Mouse (Mus musculus) neural tube, embryonic 14.5 days (tissue): ENCODE results near the gene Tgfbr3l. TPM values are rescaled to one million over a fixed set of nuclear protein-coding genes. Genes with fewer than 3 reads are reported as not detected.

Experiments used
- ATAC-seq: fragments of 200-750 bp; cut with Nextera tagmentation; 2 replicates; pipeline ENCODE4 v1.8.0; 2017; ENCODE audit warnings: low read depth, mild to moderate bottlenecking, moderate TSS enrichment, moderate library complexity
- H3K27ac ChIP-seq: fragments of 300-500 bp; sonication (generic); 2 replicates; pipeline ENCODE4 v1.5.1; 2014; ENCODE audit warnings: low read depth, mild to moderate bottlenecking, control low read depth, low read length, moderate library complexity, mixed read lengths
- H3K27me3 ChIP-seq: fragments of 300-500 bp; sonication (generic); 2 replicates; pipeline ENCODE4 v1.6.1; 2014; ENCODE audit warnings: low read length; ENCODE audit not compliant: control insufficient read depth, insufficient read depth
- H3K36me3 ChIP-seq: fragments of 300-500 bp; sonication (generic); 2 replicates; pipeline ENCODE4 v1.6.1; 2014; ENCODE audit warnings: low read length, mixed read lengths; ENCODE audit not compliant: control insufficient read depth, insufficient read depth
- H3K4me1 ChIP-seq: fragments of 300-500 bp; sonication (generic); 2 replicates; pipeline ENCODE4 v1.6.1; 2014; ENCODE audit warnings: low read length; ENCODE audit not compliant: control insufficient read depth, insufficient read depth
- H3K4me2 ChIP-seq: fragments of 300-500 bp; sonication (generic); 2 replicates; pipeline ENCODE4 v1.6.1; 2014; ENCODE audit warnings: mild to moderate bottlenecking, low read depth, low read length, control low read depth
- H3K4me3 ChIP-seq: fragments of 300-500 bp; sonication (generic); 2 replicates; pipeline ENCODE4 v1.5.1; 2014; ENCODE audit warnings: low read depth, low read length, control low read depth, mixed read lengths
- H3K9ac ChIP-seq: fragments of 300-500 bp; sonication (generic); replicated peaks from 2 replicates; pipeline ENCODE4 v1.6.1; 2014; ENCODE audit warnings: low read depth, mild to moderate bottlenecking, control low read depth, low read length, mixed read lengths
- H3K9me3 ChIP-seq: fragments of 300-500 bp; sonication (generic); 2 replicates; pipeline ENCODE4 v1.6.1; 2016; ENCODE audit warnings: low read length; ENCODE audit not compliant: control insufficient read depth
- WGBS: fragments of 180-500 bp; shearing (Covaris S2); extraction: QIAGEN DNeasy Blood & Tissue Kit; methylation state at CpG from one replicate; pipeline ENCODE4 v1.1.7; 2014; 5-methylcytosine and 5-hydroxymethylcytosine counted together
- polyA plus RNA-seq: library from polyadenylated mRNA; unstranded; fragments of >200 nt; fragmentation: Nextera tagmentation; extraction: Ambion mirVana; gene quantifications from 2 replicates; pipeline ENCODE4 v1.2.1, GENCODE M21; 2014

The Tgfbr3l gene
- polyA plus RNA-seq, 1 experiment from 2014 or later, result 4.2 TPM

DNA sequence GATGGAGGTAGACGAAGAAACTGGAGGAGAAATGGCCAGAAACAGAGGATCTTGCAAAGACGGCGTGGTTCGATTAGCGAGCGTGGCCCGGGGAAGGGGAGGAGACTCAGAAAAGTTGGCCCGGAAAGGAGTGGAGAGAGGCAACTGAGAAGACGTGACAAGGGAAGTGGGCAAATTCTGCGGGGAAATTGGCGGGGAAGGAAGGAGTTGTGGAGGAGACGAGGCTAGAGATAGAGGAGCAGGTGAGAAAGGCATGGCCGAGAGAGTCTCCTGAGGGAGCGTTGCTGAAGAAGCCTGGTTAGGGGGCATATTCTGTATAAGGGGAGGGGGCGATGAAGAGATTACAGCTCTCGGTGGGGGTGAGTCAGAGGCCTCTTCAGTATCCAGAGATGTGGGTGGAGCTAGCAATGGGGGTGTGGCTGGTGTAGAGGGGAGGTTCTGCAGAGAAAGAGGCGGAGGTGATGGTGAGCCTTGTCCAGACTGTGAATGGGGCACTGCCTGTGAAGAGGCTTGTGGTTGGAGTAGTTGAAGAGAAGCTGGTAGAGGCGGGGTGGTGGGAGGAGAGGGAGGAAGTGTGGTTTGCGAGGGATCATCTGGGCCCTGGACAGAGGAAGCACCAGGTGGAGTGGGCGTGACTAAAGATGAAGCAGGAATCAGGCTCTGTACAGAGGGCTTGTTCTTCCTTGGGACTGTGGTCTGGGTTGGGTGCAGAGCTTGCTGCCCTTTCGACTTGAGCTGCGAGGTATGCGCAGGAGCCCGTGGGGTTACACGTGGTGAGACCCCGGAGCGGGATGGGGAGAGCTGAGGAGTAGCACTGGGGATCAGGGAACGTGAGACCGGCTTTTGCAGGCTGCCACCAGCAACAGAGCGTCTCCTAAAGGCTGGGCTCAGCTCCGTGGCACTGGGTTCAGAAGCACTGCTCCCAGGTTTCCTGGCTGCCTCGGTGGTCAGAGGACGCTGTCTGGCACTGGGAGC, 33.7 kb upstream of the Tgfbr3l start:
- H3K36me3 ChIP-seq, result peaks cover 21% of the 10 kb centered on the region; the same call in 1 of the 2 replicates
- peak overlapping the region; percentile 73 for H3K4me3 ChIP-seq
- no peaks in the 10 kb centered on the region for H3K9me3 ChIP-seq
- no peak overlapping the region for H3K27ac ChIP-seq
- peak overlapping the region; percentile 94 for H3K4me2 ChIP-seq
- H3K27me3 ChIP-seq, result no peaks in the 10 kb centered on the region
- no peak for ATAC-seq
- H3K4me1 ChIP-seq, result peaks cover 33% of the 10 kb centered on the region
- 0 out of 2 replicates have a peak overlapping the region, but pooled peaks have one; percentile 39 for H3K9ac ChIP-seq
- WGBS, result 12% methylated on average over 33 of the region's 33 CpGs

DNA sequence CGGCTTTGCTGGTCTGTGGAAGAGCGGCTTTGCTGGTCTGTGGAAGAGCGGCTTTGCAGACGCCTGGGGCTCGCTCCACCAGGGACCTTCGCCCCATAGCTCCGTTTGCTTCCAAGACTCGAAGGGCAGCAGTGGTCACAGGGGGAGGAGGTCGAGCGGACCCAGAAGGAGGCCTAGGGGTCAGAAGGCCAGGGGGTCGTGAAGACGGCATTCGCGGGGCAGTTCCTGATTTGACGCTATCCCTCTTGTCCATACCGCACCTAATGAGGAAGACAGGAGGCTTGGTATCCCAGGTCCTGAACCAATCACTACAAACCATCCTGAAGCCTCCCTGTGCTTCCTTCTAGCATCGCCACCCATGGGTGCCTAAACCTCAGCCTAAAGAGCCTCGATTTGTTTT, 31.7 kb upstream of the Tgfbr3l start:
- Histone ChIP-seq H3K9ac (peak overlapping the region; percentile 95), H3K27ac (peak overlapping the region; percentile 94), H3K4me2 (peak overlapping the region; percentile 94), H3K27me3 (no peaks in the 10 kb centered on the region), H3K4me1 (peaks cover 33% of the 10 kb centered on the region), H3K36me3 (peaks cover 11% of the 10 kb centered on the region; the same call in 1 of the 2 replicates), H3K9me3 (no peaks in the 10 kb centered on the region), H3K4me3 (peak overlapping the region; percentile 73)
- 3% methylated on average over 18 of the region's 18 CpGs for WGBS
- ATAC-seq, result no peak; the same call in none of the 2 replicates

DNA sequence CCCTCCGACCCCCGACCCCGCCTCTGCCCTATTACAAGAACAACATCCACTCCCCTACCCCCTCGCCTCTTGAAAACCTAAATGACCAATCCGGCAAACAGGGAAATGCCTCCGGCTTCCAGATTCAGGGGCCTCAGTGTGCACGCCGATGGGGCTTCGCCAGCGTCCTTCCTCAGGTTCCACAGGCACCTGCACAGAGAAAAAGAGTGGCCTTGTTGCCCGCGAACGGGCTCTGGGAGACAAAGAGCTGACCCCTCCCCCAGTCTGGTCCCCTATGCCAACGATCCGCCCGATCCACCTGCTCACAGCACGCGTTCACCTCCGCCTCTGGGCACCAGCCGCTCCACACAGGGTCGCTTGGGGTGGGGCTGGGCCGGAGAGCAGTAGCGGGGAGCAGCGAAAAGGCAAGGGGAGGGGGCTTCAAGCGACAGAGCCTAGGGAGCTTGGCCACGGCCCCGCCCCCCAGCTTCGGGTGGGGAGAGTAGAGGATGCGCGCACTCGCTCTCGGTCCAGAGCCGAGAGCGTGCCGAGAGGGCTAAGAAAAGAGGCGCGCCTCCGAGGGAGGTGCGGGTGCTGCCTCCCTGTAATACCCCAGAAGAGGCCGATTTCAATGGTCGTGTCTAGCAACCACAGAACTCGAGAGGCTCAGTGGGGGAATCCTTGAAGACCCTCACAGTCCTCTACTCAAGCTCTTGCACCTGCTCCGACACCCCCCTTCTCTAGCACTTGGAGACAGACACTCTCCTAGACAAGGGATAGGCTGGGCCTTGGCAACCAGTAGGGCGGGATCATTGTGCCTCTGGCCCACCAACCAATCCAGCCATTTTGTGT, 31.0 kb upstream of the Tgfbr3l start, which contains the start of gene Prr36:
Gene Prr36 (minus strand): TSS at position 669 of the 831 bp plus-strand sequence.
- H3K4me1 ChIP-seq, result peaks cover 33% of the 10 kb centered on the region
- peak within 1 kb of the TSS; percentile 94 for H3K27ac ChIP-seq
- WGBS, result under 1% methylated on average over 44 of the region's 44 CpGs
- H3K4me3 ChIP-seq, result peak within 1 kb of the TSS; percentile 73
- peaks cover 11% of the 10 kb centered on the region; the same call in 1 of the 2 replicates for H3K36me3 ChIP-seq
- peak; percentile 92 for ATAC-seq
- H3K9me3 ChIP-seq, result no peaks in the 10 kb centered on the region
- peak within 1 kb of the TSS; percentile 94 for H3K4me2 ChIP-seq
- H3K9ac ChIP-seq, result peak within 1 kb of the TSS; percentile 95
- H3K27me3 ChIP-seq, result no peaks in the 10 kb centered on the region

DNA sequence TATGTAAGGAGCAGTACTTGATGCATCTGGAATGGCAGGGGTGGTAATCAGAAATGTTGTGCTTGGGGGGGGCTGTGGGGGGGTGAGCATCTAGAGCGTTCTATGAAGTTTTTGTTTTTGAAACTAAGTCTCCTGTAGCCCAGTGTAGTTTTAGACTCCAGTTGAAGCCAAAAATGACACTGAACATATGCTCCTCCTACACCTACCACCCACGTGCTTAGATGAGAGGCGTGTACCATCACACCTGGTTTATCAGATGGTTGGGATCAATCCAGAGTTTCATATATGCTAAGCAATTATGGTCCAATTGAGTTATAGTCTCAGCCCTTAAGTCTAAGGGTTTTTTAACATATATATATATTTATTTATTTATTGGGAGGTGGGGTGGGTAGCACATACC, 28.4 kb upstream of the Tgfbr3l start:
- Histone ChIP-seq H3K36me3 (peaks cover 5% of the 10 kb centered on the region; the same call in 1 of the 2 replicates), H3K4me3 (no peak overlapping the region), H3K4me1 (peaks cover 12% of the 10 kb centered on the region), H3K9me3 (no peaks in the 10 kb centered on the region), H3K4me2 (no peak overlapping the region), H3K9ac (no peak overlapping the region), H3K27ac (no peak overlapping the region), H3K27me3 (no peaks in the 10 kb centered on the region)
- WGBS, result 93% methylated on average over 3 of the region's 3 CpGs
- ATAC-seq, result no peak

DNA sequence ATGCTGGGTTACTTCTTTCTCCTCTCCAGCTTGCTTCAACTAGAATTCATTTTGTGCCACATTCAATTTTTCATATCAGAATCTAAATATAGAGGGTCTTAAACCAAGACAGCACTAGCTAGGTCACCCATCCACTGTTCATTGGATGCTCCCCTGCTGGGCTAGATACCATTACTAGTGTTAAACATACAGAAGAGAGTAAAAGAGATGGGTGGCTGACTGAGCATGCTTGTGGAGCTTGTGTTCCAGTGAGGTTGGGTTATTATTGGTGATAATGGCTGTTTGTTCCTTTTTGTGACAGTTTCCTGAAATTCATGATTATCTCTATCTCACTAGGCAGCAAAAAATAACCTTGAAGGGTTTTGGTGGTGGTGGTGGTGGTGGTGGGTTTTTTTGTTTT, 26.0 kb upstream of the Tgfbr3l start:
- H3K27ac ChIP-seq, result no peak overlapping the region
- H3K27me3 ChIP-seq, result no peaks in the 10 kb centered on the region
- no peaks in the 10 kb centered on the region for H3K4me1 ChIP-seq
- no peak overlapping the region for H3K4me3 ChIP-seq
- H3K4me2 ChIP-seq, result no peak overlapping the region
- H3K9me3 ChIP-seq, result no peaks in the 10 kb centered on the region
- no peaks in the 10 kb centered on the region for H3K36me3 ChIP-seq
- no peak for ATAC-seq
- H3K9ac ChIP-seq, result no peak overlapping the region

DNA sequence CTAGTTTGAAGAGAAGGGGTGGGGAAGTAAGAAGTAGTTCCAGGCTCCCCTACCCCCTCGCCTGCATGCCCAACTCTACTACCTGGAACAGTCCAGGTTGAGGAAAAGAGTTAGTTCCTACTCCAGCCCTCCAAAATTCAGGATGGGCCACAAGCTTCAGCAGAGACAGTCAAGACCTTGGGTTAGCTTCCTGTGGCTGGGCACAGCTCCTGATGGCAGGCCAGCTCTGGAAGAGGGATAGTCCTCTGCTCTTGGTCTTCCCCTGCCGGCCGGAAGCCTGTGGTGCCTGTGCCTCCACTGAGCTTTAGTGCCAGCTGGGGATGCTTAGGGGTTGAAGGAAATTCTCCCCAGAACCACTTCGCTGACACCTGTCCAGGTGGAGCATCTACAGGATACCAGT, 21.7 kb upstream of the Tgfbr3l start:
- WGBS, result 22% methylated on average over 4 of the region's 4 CpGs
- no peak for ATAC-seq
- H3K4me3 ChIP-seq, result no peak overlapping the region
- H3K4me1 ChIP-seq, result no peaks in the 10 kb centered on the region
- H3K4me2 ChIP-seq, result peak overlapping the region; percentile 9; the same call in 1 of the 2 replicates
- H3K9ac ChIP-seq, result no peak overlapping the region
- no peak overlapping the region for H3K27ac ChIP-seq
- H3K27me3 ChIP-seq, result 0 out of 2 replicates have a peak, but pooled peaks cover 2% of the 10 kb centered on the region
- H3K9me3 ChIP-seq, result no peaks in the 10 kb centered on the region
- H3K36me3 ChIP-seq, result no peaks in the 10 kb centered on the region

DNA sequence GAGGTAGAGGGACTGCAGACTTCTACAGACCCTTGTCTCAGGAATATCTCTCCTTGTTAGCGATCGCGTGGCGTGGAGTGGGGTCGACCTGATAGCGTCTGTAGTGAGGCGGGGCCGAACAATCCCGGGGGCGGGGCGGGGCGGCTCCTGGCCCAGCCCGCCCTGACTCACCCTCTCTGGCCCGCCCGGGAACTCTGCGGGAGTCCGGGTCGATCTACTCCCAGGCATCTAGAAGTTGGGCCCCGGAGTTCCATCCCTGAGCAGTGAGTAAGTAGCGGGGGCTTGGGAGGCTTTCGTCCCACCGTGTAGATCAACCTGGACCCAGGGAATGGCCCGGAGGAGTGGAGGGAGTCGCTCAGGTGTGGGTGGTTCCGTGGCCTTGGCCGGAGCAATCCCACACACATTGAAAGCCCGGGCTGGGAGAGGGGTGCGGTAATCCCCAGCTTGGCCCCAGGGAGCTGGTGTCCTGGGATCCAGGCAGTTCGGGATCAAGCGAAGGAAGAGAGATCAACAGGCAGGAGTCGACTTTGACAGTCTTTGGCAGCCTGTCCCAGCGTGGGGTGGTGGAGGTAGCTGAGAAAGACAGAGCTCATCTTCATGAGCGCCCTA, 21.2 kb upstream of the Tgfbr3l start, which contains the start of gene Lrrc8e:
Gene Lrrc8e (plus strand): TSS at position 89 of the 609 bp plus-strand sequence.
- 5% methylated on average over 30 of the region's 33 CpGs for WGBS
- Histone ChIP-seq H3K4me2 (peak within 1 kb of the TSS; percentile 9; the same call in 1 of the 2 replicates), H3K9ac (no peak within 1 kb of the TSS), H3K4me1 (no peaks in the 10 kb centered on the region), H3K36me3 (no peaks in the 10 kb centered on the region), H3K27me3 (0 out of 2 replicates have a peak, but pooled peaks cover 2% of the 10 kb centered on the region), H3K4me3 (no peak within 1 kb of the TSS), H3K27ac (no peak within 1 kb of the TSS), H3K9me3 (no peaks in the 10 kb centered on the region)
- ATAC-seq, result no peak; the same call in 1 of the 2 replicates

DNA sequence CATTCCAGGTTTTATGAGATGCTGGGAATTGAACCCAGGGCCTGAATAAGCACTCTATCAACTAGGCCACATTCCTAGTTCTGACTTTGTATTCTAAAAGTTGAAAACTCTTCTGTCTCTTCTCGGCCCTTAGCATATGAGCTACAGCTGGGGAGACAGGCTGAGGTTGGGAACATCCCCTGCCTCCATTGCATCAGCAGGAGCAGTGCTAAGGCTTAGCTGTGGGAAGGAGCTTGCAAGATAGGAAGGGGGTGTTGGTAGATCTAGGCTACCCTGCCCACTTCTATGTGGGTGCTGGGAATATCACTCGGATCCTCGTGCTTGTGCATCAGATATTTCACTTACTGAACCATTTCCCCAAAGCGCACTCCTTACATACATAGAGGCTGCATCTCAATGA, 20.1 kb upstream of the Tgfbr3l start:
- Histone ChIP-seq H3K4me2 (no peak overlapping the region), H3K4me3 (no peak overlapping the region), H3K9me3 (no peaks in the 10 kb centered on the region), H3K36me3 (no peaks in the 10 kb centered on the region), H3K4me1 (no peaks in the 10 kb centered on the region), H3K27ac (no peak overlapping the region), H3K9ac (no peak overlapping the region), H3K27me3 (0 out of 2 replicates have a peak, but pooled peaks cover 2% of the 10 kb centered on the region)
- ATAC-seq, result no peak
- whole genome bisulfite sequencing, result 92% methylated on average over 4 of the region's 4 CpGs
